Mouse (Mus musculus) erythroblast, embryonic 14.5 days (primary cell): ENCODE data around the gene Cisd2.

Source experiments
- GATA1 ChIP-seq: IDR thresholded peaks from 2 replicates; pipeline ENCODE4 v1.6.1; 2012; ENCODE audit warnings: low read length, inconsistent platforms, mixed read lengths
- TAL1 ChIP-seq: IDR thresholded peaks from 3 replicates; pipeline ENCODE4 v1.6.1; 2012; ENCODE audit warnings: low read length, inconsistent platforms, mixed read lengths

DNA sequence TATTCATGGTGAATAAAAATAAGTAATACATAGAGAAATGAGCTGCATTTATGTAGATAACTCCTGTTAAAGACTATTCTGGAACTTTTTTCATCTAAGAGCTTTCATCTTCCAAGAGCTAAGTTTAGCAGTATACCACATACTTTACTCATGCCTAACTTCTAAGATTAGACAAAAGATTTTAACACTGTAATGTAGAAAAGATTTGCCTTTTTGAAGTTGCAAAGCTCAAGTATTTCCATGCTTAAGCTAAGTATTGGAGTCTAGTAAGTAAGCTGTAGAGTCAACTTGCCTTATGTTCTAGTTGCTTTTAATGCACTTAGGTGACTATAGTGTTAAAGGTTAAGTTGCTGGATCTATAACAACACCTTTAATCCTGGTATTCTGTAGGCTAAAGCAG lies 35.3 kb upstream of the Cisd2 start:
- TF ChIP-seq GATA1 = no peak
- no peak for TF ChIP-seq TAL1
